Mouse (Mus musculus): ENCODE data around the gene Aldh4a1.

Aldh4a1 gene

GRCm38 (mm10) chr4:139589351-139590027 is 33.2 kb upstream of the Aldh4a1 start:
- DNase-seq (ENCODE audit: low spot score in 2 of 2): no peak

- no peak for DNase-seq (ENCODE audit: low spot score in 2 of 2)
Measured at GRCm38 (mm10) chr4:139590446-139590845, 32.2 kb upstream of the Aldh4a1 start.

DNA sequence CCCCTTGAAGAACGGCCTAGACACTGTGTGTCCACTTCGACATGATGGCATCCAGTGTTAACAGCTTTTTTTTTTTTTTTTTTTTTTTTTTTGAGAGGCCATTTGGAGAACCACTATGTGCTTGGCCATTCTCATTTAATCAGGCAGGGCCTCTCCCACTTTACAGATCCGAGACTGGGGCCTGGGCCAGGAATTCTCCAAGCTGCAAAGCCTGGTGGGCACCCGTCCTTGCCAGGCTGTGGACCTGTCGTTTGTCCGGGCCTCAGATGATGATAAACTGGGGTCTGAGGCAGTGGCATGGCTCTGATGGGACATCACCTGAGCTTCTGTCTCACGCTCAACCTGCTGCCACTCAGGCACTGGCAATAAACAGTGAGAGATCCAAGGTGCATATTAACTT is 29.8 kb upstream of the Aldh4a1 start:
- DNase-seq (ENCODE audit: low spot score in 2 of 2): no peak

DNA sequence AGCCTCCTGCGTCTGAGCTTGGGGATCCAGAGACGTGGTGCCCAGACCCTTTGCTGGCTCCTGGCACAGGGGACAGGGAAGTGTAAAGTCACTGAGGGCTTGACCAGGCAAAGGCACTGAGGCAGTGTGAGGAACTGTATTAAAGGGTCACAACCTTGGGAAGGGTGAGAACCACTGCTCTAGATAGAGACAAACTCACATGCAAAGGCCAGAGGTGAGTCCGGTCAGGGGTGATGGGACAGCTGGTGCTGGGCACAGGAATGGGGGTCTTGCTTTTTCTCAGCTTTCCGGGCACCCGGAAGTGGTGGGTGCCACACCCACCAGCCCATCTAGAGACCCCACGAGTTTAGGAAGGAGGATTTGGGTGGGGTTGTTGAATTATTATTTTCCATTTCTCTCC is 29.3 kb upstream of the Aldh4a1 start:
- no peak for DNase-seq (ENCODE audit: low spot score in 2 of 2)

GRCm38 (mm10) chr4:139594062-139594461 is 28.6 kb upstream of the Aldh4a1 start:
- DNase-seq (ENCODE audit: low spot score in 2 of 2): no peak

DNA sequence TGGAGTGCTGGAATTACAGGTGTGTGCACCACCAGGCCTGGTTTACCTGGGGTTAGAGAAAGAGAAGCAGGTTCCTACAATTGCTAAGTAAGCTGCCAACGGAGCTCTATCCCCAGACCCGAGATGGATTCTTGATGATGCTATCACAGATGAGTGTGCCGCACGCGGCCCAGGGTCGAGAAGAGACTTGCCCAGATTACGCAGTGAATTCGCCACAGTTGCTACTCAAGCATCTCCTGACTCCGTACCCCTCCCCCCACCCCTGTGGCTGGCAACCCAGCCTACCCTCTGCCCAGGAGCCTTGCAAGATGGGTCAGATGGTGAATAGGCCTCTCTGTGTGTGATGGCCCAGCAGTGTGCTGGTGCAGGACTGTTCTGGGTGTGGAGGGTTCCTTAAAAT is 26.0 kb upstream of the Aldh4a1 start:
- DNase-seq (ENCODE audit: low spot score in 2 of 2): no peak

DNA sequence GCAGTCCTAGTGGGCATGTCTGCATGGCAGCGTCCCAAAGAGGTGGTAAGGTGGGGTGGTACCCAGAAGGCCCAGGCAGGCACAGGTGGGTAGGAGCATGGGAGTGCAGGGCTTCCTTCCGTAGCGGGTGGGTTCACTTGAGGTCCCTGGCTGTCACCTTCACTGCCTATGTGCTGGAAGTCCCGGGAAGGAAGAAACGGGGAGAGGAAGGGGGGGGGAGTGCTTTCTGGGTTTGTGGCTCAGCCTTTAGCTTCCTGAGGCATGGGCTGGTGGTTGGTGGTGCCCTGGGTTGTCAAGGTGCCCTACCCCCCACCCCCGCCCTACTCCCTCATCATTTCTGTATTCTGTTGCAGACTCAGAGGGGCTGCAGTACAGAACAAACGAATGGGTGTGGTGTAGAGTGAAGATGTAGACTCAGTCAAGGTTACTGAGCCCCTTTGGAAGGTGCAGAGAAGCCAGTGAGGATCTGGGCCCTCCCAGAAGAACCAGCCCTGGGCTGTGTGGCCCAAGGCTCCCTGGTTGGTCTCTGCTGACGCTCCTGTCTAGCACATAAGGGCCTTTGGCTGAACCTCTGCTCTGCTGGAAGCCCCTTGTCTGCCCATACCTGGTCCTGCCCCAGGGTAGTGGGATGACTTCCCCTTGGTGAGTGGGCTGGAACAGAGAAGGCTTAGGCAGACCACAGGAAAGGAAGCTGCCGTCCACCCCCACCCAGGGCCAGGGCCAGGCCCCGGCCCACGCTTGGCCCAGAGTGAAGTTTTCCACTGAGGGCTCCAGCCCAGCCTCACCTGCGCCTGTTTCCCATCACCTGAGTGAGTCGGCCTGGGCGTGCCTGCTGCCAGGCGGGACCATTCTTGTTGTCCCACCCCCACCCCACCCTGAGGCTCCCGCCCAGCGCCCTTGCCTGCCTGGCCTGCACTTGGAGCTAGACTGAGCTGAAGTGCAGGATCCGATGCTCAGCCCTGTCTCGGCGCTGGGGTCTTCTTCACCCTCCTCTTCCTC is 25.1 kb upstream of the Aldh4a1 start:
- DNase-seq (ENCODE audit: low spot score in 2 of 2): no peak

- no peak for DNase-seq (ENCODE audit: low spot score in 2 of 2)
Measured at GRCm38 (mm10) chr4:139598356-139598755, 24.3 kb upstream of the Aldh4a1 start.

DNA sequence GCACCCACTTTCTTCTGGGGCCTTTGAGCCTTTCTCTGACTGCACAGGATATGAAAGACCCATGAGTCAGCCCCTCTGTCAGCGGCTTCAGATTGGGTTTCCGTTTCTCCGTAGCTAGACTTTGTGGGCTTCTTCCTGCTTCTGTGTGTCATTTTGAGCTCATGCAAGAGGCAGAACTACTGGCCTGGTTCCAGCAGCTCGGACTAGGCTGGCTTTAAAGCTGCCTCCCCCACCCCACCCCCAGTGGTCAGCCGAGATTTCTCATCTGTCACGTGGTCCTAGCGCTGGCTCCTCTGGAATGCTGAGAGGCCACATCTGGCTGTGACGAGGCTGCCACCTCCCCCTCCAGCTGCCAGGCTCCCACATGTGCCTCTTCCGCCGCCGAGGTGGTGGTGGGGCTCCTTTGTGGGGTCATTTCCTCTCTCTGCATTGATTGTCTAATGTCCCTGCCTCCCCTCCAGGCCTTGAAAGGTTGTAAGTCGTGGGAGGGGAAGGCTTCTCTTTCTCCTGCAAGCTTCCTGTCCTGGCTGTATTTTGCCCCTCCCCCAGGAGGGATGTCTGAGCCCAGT is 23.6 kb upstream of the Aldh4a1 start:
- DNase-seq (ENCODE audit: low spot score in 2 of 2): peak; percentile 59 to 62

- no peak for DNase-seq (ENCODE audit: low spot score in 2 of 2)
Measured at GRCm38 (mm10) chr4:139601519-139602356, 20.9 kb upstream of the Aldh4a1 start.

- DNase-seq (ENCODE audit: low spot score in 2 of 2): no peak
Measured at GRCm38 (mm10) chr4:139602357-139603244, 20.1 kb upstream of the Aldh4a1 start, which contains the start of gene Gm21969. TSS of gene Gm21969 (plus strand) at chr4:139603186.

DNA sequence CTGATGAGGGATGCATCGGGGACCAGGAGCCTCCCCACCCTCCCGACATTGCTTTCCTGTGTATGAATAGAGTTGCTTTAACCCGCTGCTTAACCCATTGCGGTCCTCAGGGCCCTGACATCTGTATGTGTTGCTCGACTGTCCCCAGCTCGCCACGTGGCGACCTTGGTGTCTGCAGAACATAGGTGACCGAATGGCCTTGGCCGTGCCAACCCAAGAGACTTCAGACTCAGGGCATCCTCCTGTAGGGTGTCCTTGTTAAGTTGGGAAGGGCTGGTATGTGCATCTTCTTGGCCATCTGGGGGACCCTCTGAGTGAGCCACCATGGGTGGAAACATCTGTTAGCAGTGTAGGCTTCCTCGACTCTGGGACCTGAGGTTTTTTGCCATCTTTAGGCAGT is 17.4 kb upstream of the Aldh4a1 start:
- no peak for DNase-seq (ENCODE audit: low spot score in 2 of 2)

DNA sequence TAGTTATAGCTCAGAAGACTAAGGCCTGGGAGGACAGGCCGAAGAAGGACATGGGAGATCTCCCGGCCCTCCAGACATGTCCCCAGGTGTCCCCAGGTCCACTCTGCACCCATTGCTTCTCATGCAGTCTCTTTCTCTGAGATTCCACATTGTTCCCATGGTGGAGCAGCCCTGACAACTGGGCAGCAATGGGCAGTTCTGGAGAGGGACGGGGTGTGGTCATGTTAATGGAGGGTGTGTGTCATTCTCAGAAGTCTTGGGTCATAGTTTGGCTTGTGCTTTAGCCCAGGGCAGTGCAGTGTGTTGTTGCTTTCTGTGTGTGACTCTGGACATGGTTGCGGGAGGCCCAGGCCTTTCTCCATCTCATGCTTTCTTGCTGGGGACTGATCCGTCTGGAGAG is 15.9 kb upstream of the Aldh4a1 start:
- no peak for DNase-seq (ENCODE audit: low spot score in 2 of 2)

DNA sequence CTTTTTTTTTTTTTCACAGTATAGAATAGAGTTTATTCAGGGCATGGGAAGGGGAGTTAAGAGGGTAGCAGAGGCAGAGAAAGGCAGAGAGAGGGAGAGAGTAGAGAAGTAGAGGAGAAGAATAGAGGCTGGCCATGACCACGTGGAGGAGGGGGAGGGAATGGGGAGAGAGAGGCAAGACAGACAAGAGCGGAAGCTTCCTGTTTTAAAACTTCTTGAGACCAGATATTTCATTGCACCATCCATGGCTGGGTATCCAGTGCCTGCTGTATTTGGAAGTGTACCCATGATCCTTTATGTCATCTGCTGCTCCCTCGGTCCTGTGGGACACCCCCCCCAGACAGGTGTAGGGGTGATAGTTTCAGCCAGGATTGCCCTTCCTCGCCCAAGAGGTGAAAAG is 13.7 kb upstream of the Aldh4a1 start:
- DNase-seq (ENCODE audit: low spot score in 2 of 2): no peak

GRCm38 (mm10) chr4:139610954-139611353 is 11.7 kb upstream of the Aldh4a1 start:
- no peak for DNase-seq (ENCODE audit: low spot score in 2 of 2)

DNA sequence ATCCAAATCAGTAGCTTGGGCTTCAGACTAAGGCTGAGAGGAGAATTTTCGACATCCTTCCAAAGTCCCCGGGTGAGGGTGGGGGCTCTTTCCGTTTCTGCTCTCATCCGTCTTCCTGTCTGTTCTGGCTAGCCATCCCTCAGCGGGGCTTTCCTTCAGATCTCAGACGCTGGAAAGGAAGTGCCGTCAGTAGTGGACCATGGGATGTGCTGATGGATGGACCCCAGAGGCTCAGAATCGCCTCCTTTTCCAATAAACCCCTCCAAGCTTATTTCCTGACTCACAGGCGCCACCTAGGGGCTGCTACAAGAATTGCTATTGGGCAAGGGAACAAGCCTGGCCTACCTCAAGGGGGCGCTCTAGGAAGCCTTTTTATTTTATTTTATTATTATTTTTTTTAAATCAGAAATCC is 11.1 kb upstream of the Aldh4a1 start:
- peak; percentile 27 to 40 for DNase-seq (ENCODE audit: low spot score in 2 of 2)

DNA sequence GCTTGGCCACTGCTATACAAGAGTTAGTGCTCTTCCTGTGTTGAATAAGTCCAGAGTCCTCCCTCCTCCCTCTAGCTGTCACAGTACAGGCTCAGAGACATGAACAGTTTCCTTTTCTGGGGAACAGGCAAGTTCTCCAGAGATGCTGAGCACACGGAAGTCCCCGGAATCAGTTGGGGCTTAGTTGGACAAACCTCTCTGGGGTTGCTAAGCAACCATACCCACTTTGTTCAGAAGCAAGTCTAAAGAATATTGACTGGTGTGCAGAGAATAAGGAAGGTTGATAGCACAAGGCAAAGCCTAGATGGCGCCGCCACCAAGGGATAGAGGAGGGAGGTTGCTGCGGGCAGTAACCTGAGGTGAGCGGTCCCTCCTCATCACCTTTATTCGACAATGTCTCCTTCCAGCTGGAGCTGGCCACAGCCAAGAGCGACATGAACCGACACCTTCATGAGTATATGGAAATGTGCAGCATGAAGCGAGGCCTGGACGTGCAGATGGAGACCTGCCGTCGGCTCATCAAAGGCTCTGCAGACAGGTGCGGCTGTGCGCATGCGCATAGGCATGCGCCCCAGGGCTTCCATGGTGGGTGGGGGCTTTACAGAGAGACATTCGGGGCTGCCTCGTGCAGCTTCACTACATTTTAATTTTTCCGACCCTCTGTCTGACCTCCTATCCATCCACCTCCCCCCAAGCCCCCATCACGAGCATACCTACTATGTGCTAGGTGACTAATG is 8.0 kb upstream of the Aldh4a1 start:
- DNase-seq (ENCODE audit: low spot score in 2 of 2): no peak

GRCm38 (mm10) chr4:139616276-139617000 is 6.2 kb upstream of the Aldh4a1 start:
- DNase-seq (ENCODE audit: low spot score in 2 of 2): no peak

DNA sequence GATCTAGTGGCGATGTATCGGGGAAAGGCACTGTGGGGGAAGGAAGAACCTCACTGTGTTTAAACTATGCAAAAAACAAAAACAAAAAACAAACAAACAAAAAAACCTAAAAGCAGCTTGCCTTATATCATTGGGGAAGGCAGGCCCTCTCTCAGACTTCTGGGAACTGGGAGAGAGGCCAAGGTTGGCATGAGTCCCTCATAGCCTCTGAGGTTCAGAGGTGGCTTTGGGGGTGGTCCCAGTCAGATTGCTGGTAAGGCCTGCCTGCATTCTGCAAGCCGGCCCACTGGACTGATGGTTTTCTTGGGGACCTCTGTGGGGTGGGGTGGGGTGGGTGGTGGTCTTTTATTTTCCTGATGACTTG is 5.7 kb upstream of the Aldh4a1 start:
- DNase-seq (ENCODE audit: low spot score in 2 of 2): no peak

Data from right cerebral cortex, postnatal 36 days (tissue).